Mouse (Mus musculus) MEL-GATA-1-ER (cell line): ENCODE results near the gene Ap1b1.

ENCODE experiments used
- DNase-seq: peaks from one replicate; pipeline ENCODE4 v3.0.0-alpha.2; 2012; ENCODE audit warnings: low read depth; ENCODE audit errors: extremely low read depth

Gene Ap1b1

GRCm38 (mm10) chr11:5032706-5033105, 46.1 kb downstream of the Ap1b1 start:
- DNase-seq: no peak

GRCm38 (mm10) chr11:5033136-5033535, 46.5 kb downstream of the Ap1b1 start:
- DNase-seq: no peak

- no peak for DNase-seq
Observed at GRCm38 (mm10) chr11:5035421-5035820, 48.8 kb downstream of the Ap1b1 start.

GRCm38 (mm10) chr11:5037146-5037854, 50.7 kb downstream of the Ap1b1 start:
- DNase-seq: no peak

GRCm38 (mm10) chr11:5040585-5040984, 54.0 kb downstream of the Ap1b1 start:
- DNase-seq: no peak

GRCm38 (mm10) chr11:5041144-5041780, 54.6 kb downstream of the Ap1b1 start:
- DNase-seq: no peak

- DNase-seq: no peak
Observed at GRCm38 (mm10) chr11:5042645-5043381, 56.2 kb downstream of the Ap1b1 start.

- DNase-seq: no peak
Observed at GRCm38 (mm10) chr11:5046321-5046926, 59.8 kb downstream of the Ap1b1 start.

GRCm38 (mm10) chr11:5051629-5052028, 65.0 kb downstream of the Ap1b1 start:
- DNase-seq: no peak

GRCm38 (mm10) chr11:5052200-5052854, 65.7 kb downstream of the Ap1b1 start:
- no peak for DNase-seq

GRCm38 (mm10) chr11:5054151-5054550, 67.5 kb downstream of the Ap1b1 start:
- DNase-seq: no peak

GRCm38 (mm10) chr11:5054874-5055273, 68.2 kb downstream of the Ap1b1 start:
- no peak for DNase-seq

GRCm38 (mm10) chr11:5055945-5056938, 69.6 kb downstream of the Ap1b1 start:
- DNase-seq: no peak

GRCm38 (mm10) chr11:5057064-5057463, 70.4 kb downstream of the Ap1b1 start:
- DNase-seq: no peak

GRCm38 (mm10) chr11:5057541-5057855, 70.9 kb downstream of the Ap1b1 start:
- no peak for DNase-seq

GRCm38 (mm10) chr11:5057856-5058641, 71.4 kb downstream of the Ap1b1 start, which contains the start of gene Rasl10a:
TSS of gene Rasl10a (plus strand) at chr11:5058128.
- no peak for DNase-seq

- DNase-seq: no peak
Observed at GRCm38 (mm10) chr11:5058783-5059182, 72.2 kb downstream of the Ap1b1 start.

GRCm38 (mm10) chr11:5059230-5059629, 72.6 kb downstream of the Ap1b1 start:
- no peak for DNase-seq

GRCm38 (mm10) chr11:5059704-5060156, 73.1 kb downstream of the Ap1b1 start:
- no peak for DNase-seq
